Mouse (Mus musculus) ES-E14 (cell line): Measurements from ENCODE around the gene Acaca.

Experiments used
- CHD2 ChIP-seq: IDR thresholded peaks from 2 replicates; pipeline ENCODE4 v1.6.1; 2014; ENCODE audit warnings: mild to moderate bottlenecking, low read depth, low read length, inconsistent platforms
- ZNF384 ChIP-seq: IDR thresholded peaks from 2 replicates; pipeline ENCODE4 v1.6.1; 2012; ENCODE audit warnings: low read depth, low read length, inconsistent platforms

DNA sequence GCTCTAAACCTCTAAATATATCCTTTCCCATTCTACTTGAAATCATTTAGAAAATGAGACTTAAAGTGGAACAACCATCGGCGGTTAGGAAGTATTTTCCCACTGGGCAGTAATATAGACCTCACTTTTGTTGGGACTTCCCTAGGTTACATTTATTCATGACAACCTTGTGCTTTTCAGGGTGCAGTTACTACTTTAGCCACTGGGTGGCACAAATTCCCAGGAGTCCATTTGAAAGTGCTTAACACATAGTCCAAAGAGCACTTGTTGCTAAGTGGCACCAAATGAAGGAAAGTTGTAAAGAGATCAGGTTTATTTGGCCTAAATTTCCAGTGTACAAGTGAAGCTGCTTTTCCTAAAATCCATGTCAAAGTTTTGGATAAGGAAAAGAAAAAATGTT lies 12.3 kb downstream of the Acaca start:
- TF ChIP-seq CHD2, result no peak
- no peak for TF ChIP-seq ZNF384
